Mouse (Mus musculus) stomach, adult 2 months (tissue): ENCODE results near the gene Slc12a7. TPM values are rescaled to one million over a fixed set of nuclear protein-coding genes. Genes with fewer than 3 reads are reported as not detected.

Experiments
- polyA plus RNA-seq: library from polyadenylated mRNA; depleted of rRNA; stranded (reverse); fragments of >200 nt; gene quantifications from 2 replicates; pipeline ENCODE4 v1.2.3, GENCODE M21; 2012; rRNA removed

Slc12a7 gene
- polyA plus RNA-seq = 51.1 and 53.5 TPM in 2 replicates

GRCm38 (mm10) chr13:73732742-73733700 is at the start of gene Slc12a7:
TSS of gene Slc12a7 (plus strand) at chr13:73733094.

GRCm38 (mm10) chr13:73704694-73705325 is 28.1 kb upstream of the Slc12a7 start, which contains the start of gene Slc6a19:
TSS of gene Slc6a19 (minus strand) at chr13:73704865.

GRCm38 (mm10) chr13:73847465-73847836 is 114.6 kb downstream of the Slc12a7 start, which contains the start of gene Nkd2:
TSS of gene Nkd2 (minus strand) at chr13:73847631.

Other genes with a start within 250 kb of the Slc12a7 start
- gene Slc6a3, start 196.3 kb upstream of the Slc12a7 start, polyA plus RNA-seq = 0.03 TPM in 1 of 2 replicates, not detected in the other
- gene Clptm1l, start 129.1 kb upstream of the Slc12a7 start, polyA plus RNA-seq = 71.5 and 82.4 TPM in 2 replicates
- 0.47 and 0.76 TPM in 2 replicates for gene Tert, start 106.2 kb upstream of the Slc12a7 start, polyA plus RNA-seq
- gene Slc6a18, start 55.1 kb upstream of the Slc12a7 start, polyA plus RNA-seq = not detected in 2 replicates
- gene Slc6a19, start 28.2 kb upstream of the Slc12a7 start, polyA plus RNA-seq = 6.0 and 6.3 TPM in 2 replicates
- gene Nkd2, start 114.5 kb downstream of the Slc12a7 start, polyA plus RNA-seq = 5.7 and 6.8 TPM in 2 replicates
- gene Trip13, start 204.7 kb downstream of the Slc12a7 start, polyA plus RNA-seq = 0.10 and 0.17 TPM in 2 replicates
- gene Brd9, start 204.7 kb downstream of the Slc12a7 start, polyA plus RNA-seq = 7.0 and 9.0 TPM in 2 replicates
- not detected in 2 replicates for gene Zdhhc11, start 230.8 kb downstream of the Slc12a7 start, polyA plus RNA-seq